Mouse (Mus musculus) myocyte (in vitro differentiated cells): Measurements from ENCODE around the gene Tbc1d25.

Experiments used
- MAX ChIP-seq: IDR thresholded peaks from one replicate; pipeline ENCODE4 v1.6.1; 2011; ENCODE audit warnings: low read depth, mild to moderate bottlenecking, control low read depth
- POLR2A ChIP-seq: IDR thresholded peaks from one replicate; pipeline ENCODE4 v1.6.1; 2011; ENCODE audit warnings: low read depth, mild to moderate bottlenecking, control low read depth, moderate library complexity; ENCODE audit not compliant: insufficient read length

DNA sequence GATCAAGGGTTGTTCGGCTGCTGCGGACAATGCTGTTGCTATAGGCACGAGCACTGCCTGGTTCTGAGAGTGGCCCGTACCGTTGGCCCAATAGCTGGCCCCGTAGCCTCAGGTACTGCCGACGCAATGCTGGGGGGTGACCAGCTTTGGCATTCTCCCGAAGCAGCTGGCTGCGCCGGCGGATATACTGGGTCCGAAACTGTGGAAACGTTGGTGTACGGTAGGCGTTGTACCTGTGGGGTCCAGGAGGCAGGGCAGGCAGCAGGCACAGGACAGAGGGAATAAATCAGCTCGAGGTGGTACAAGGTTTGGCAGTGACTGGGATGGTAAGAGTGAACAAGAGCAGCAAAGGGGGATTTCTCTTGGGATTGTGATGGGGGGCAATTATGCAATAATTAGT is 44.6 kb downstream of the Tbc1d25 start:
- no peak for TF ChIP-seq POLR2A
- TF ChIP-seq MAX: no peak
